Mouse (Mus musculus): ENCODE measurements around the gene Mrpl17.

The Mrpl17 gene

DNA sequence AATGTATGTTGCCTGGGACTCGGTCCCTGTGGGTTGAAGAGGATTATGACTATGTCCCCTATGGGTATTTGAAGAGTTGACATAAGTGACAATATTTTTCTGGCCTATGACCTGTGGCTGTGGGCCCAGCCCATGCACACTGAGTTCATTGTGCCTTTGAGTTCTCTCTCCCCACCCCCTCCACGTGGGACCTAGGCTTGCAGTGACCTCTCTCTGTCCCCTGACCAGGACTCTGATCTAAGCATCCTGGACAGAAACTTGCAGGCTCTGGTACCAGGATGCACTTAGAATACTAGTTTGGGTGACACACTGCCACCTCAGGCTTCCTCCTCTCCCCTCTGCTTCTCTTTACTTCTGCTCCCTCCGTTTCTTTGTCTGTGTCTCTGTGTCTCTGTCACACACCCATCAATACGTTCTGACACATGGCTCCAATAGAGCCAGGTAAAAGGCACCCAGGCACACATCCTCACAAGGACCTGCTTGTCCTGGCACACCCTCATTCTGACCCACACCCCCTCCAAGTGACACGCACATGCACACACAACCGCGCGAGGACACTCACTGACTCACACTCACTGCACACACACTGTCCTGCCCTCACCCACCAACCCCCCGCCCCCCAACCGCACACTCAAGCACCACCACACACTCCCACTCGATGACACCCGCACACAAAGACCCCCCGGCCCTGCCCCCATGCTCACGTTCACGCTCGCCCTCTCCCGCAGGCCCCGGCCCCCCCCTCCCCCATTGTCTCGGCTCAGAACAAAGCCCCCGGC is 24.2 kb downstream of the Mrpl17 start:
- no peak for DNase-seq (ENCODE audit: extremely low spot score, low read depth, low spot score)

DNA sequence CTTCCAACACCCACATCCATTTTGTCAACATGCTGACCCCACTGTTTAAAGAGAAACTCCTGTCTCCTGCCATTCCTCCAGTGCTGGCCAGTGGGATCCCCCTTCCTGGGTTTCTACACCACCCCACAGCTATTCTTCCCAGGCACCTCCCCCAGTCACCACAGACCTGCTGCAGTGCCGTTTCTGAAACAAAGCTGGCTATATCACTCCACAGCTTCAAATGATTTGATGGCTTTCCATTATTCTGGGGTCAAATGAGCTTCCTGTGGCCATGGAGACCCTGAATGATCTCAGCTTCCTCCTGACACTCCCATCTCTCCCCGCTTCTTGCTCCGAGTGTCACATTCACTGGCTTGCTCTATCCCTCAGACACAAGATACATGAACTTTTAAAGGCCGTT is 26.3 kb downstream of the Mrpl17 start:
- no peak for DNase-seq (ENCODE audit: extremely low spot score, low read depth, low spot score)

DNA sequence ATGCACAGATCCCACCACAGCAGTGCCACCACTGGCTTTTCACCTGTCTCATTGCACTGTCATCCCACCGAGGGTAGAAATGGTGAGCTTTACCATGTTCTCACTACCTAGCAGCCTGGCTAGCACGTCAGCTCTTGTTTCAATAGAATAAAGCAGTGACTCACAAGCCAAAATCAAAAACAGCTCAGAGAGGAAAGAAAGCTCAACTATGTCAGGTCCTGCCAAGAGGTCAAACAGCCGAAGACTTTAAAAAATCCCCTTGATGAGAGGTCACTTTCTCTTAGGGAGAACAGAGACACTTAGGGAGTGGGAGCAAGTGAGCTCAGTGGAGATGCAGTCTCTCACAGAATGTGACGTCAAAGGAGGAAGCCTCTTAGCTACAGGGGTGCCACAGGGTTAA is 27.0 kb downstream of the Mrpl17 start:
- no peak for DNase-seq (ENCODE audit: extremely low spot score, low read depth, low spot score)

DNA sequence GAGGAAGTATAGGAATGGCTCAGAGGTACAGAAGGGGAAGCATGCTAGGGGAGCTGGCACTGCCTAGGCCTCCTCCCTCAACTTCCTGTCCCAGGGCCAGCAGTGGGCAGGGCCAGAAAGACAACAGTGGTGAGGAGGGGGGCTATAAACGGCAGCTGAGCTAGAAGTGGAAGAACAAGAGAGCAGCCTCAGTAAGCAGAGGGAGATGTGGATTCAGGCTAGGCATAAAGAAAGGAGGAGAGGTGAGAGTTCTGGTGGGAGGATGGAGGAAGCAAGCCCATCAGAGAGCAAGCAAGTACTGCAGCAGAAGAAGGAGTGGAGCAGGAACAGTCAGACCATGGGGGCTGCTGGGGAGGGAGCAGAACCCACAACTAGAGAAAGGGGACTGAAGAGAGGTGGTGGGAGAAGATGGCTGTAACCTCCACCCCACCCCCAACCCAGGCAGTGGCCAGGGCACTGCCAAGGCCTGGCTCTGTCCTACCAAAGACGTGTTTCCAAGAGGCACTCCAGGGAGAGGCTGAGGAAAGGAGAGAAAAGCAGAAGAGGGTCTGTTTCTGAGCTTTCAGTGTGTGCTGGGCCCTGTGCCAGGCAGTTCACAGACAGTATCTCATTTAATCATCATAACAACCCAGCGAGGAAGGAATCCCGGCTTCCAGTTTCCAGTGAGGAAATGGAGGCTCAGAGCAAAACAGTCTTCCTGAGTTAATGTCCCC is 32.2 kb downstream of the Mrpl17 start:
- DNase-seq (ENCODE audit: extremely low spot score, low read depth, low spot score), result no peak

DNA sequence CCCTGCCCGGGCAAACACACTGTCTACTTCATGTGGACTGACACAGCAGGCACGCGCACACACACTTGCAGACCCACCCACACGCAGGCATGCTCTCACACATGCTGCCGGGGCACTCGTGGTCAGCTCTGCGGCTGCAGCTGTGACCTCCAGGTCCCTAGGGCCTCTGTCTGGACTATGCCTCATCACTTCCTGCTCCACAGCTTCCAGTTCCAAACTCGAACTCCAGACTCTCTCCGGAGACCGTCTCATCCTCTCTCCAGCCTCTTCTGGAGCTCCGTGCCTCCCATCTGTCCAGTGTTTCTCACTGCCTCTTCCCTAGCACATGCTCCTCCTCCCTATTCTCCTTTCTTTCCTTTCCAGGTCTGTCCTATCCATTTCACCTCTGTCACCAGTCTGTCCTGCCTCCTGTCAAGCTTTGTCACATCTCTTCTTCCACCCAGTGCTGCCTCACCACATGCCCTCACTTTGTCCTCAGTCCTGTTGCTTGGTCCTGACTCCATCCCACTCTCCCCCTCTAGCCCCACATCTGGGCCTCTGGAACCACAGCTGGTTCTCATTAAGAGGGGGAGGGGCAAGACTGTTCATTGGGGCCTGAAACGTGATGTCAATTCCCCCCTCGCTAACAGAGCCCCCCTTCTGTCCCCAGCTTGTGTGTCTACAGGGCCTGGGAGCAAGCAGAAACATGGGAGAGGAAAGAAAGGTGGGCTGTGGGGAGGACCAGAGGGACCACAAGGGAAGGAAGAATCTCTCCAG is 32.9 kb downstream of the Mrpl17 start:
- DNase-seq (ENCODE audit: extremely low spot score, low read depth, low spot score), result peak; percentile 93

DNA sequence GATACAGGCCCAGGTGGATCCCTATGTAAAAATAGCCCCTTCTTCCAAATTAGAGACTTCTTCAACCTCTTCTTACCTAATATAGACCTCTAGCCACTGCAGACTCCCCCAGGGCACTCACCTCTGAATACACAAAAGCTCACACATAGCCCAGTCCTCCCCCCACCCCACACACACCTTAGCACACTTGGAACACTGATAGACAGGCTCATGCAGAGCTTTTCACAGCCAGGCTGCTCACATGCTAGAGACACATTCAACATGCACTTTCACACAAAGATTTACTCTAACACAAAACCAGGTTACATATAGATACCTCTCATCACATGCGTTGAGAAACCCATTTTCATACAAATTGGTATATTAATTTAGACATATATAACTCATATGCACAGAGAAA is 33.6 kb downstream of the Mrpl17 start:
- DNase-seq (ENCODE audit: extremely low spot score, low read depth, low spot score), result no peak

DNA sequence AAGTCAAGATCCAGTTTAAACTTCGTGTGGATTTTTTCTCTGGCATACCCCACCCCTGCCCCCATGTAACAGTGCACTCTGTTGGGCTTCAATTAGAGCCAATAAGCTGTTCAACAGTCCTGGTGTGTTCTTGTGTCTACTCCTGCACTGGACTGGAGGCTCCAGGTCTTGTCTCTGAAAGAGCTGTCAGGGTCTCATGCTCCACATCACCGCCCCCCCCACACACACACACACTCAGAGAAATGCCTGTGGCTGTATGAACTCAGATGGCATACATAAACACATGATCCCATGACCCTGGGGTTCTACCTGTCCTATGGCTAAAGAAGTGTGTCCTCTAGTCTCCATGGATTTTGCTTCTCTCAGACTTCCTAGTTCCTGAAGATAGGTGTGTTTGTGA is 34.9 kb downstream of the Mrpl17 start:
- no peak for DNase-seq (ENCODE audit: extremely low spot score, low read depth, low spot score)

DNA sequence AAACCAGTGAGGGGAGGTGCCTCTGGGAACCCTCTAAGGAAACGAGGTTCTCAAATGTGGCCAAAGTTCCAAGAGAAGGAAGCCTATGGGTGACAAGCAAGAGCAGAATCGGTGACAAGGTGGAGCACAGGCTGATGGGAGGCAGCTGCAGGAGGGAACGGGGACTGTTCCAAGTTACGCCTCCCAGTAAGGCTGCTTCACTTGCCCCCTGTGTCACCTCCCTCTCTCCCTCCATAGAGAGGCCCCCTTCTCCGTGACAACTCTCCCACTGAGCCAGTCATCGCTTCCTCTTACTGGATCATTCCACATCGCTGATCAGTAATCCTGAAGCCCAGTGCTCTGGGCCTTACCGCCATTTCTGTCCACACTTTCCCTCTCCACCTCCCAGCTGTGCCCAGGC is 36.2 kb downstream of the Mrpl17 start:
- no peak for DNase-seq (ENCODE audit: extremely low spot score, low read depth, low spot score)

DNA sequence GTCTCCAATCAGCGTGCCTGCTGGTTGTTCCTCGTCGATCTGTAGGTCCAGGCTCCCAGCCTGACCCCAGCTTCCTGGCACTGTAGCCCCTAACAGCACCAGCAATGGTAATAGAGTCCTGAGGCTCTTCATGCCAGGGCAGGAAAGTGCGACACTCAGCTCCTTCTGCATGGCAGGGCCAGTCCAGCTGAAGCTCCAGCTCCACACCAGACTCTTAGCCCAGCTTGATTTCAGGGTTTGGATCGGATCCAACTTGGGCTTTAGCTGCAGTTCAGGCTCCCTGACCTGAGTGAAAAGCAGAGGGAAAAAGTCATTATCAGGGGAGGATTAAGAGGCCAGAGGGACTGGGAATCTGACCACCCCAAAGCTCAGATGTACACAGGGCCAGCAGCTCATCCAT is 37.9 kb downstream of the Mrpl17 start:
- DNase-seq (ENCODE audit: extremely low spot score, low read depth, low spot score), result no peak

DNA sequence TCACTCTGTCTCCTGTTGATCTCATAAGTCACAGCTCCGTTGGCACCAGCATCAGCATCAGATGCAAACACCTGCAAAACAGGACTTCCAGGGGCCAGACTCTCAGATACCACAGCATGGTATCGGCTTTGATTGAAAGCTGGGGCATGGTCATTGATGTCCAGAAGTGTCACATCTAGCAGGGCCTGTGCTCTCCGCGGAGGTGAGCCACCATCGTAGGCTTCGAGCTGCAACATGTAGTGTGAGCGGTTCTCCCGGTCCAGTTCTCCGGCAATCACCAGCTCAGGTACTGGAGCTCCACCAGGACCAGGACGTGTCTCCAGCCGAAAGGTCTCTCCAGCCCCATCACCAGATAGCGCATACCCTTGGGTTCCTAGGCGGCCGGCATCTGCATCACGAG is 38.6 kb downstream of the Mrpl17 start:
- no peak for DNase-seq (ENCODE audit: extremely low spot score, low read depth, low spot score)

DNA sequence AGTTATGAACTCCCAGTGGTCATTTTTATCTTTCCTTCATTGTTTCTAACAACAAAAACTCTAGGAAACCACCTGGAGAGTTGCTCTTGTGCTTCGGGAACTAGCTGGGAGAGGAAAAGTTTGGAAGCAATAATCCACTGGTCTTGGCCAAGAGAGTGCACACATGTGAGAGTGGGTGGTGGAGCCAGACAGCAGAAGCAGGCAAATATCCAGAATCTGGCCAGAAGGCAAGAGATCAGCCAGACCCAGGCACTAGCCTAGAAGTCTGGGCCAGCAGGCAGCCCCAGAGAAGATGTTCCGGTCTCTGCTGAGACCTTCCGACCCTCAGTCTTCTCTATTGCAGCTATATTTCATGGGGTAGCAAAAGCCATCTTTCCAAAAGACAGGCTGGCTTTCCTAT is 40.9 kb downstream of the Mrpl17 start:
- no peak for DNase-seq (ENCODE audit: extremely low spot score, low read depth, low spot score)

DNA sequence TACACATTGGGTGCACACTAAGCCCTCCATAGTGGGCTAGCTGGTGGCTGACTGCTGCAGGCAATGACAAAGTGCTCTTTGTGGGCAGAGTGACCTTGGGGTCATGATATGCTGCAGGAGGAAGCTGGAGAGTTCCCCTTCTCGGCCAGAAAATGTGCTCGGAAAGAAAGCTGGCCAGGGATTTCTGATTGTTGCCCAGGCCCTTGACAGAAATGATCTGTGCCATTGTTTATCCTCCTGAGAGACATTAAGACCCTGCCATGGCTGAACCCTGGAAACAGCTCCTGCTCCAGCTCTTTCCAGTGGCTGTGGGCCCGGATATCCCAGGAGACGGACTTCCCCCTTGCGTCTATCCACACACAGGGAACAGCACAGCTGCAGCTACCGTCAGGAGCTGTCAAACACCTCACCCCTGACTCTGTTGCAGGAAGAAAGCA is 43.2 kb downstream of the Mrpl17 start:
- DNase-seq (ENCODE audit: extremely low spot score, low read depth, low spot score), result no peak

DNA sequence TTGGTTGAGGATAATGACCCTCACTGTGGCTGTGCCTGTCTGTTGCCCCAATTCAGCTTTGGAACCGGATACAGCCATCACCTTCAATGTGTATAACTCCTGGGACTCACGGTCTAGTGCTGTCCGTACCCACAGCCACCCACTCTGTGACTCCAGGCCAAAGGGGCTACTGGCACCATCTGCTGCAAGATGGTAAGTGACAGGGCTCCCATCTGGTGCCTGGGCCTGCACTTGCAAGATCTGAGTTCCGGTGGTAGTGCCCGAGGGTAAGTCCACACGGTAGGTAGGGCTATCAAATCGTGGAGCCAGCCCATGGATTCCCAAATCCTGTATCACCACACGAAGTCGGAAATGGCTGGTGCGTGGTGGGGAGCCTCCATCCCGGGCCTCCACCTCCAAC is 46.6 kb downstream of the Mrpl17 start:
- no peak for DNase-seq (ENCODE audit: extremely low spot score, low read depth, low spot score)

DNA sequence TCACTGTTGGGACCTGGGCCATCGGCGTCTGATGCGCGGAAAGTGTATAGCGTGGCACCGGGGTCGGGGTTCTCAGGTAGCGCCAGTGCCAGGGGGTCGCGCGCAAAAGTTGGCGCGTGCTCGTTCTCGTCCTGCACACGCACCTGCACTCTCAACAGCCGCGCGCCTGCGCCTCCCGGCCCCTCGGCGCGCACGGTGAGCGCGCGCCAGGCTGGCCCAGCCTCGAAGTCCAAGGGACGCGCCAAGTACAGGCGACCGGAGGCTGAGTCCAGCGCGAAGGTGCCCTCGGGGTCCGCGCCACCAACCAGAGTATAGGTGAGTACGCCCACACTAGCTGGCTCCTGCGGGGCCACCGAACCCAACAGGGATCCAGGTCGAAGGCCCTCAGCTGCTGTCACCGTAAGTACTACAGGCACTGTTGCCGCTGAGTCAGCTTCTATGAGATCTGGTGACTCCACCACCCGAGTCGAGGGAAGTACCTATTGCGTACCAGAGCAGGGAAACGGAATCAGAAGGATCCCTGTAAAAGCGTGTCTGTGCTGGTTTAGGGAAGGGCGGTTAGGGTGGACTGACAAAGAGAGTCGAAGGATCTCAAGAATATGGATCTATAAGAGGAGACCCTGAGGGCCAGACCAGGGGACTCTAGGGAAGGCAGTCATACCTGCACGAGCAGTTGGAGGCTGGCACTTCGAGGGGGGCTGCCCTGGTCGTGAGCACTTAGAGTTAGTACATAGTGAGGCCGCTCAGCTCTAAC is 48.2 kb downstream of the Mrpl17 start:
- DNase-seq (ENCODE audit: extremely low spot score, low read depth, low spot score), result no peak

DNA sequence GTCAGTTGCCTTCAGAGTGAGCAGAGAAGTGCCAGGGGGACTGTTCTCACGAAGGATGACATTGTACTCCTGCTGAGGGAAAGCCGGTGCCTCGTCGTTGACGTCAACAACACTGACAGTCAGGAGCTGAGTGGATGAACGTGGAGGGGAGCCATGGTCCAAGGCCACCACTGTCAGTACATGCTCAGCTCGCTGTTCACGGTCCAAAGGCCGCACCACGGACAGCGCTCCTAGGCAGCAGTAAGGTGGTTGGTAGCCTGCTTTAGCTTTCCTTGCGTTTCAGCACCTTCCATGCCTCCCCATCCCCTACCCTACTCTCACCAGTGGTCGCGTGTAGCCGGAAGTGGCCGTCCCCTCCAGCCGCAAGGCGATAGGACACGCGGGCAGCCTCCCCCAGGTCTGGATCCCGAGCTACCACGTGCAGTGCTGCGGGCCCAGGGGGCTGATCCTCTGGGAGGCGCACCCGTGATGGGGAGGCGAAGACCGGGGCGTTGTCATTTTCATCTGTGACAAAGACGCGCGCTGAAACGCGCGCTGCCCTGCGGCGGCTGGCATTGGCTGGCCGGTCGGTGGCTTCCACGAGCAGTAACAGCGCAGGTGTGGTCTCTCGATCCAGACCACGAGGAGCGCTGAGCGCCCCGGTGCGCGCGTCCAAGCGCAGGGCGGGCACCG is 49.0 kb downstream of the Mrpl17 start:
- no peak for DNase-seq (ENCODE audit: extremely low spot score, low read depth, low spot score)

DNA sequence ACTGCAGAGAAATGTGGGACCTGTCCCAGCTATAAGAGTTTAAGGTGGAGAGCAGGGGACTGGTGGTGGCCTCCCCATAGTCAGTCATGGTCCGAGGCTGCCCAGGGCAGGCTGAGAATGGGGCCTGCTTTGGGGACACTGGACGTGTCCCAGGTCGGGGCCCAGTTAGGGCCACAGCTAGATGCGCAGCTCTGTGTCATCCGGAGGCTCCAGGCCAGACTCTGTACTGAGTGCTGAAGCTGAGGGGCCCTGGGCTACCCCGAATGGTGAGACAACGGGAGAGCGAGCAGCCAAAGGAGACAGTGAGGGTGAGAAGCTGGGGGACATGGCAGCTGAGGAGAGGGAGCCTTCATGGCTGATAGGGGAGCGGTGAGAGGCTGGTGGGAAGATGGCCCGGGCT is 57.6 kb downstream of the Mrpl17 start:
- DNase-seq (ENCODE audit: extremely low spot score, low read depth, low spot score), result no peak
